Mouse (Mus musculus) adrenal gland, postnatal 4 days (tissue): Measurements from ENCODE around the gene Usp7. TPM values are rescaled to one million over a fixed set of nuclear protein-coding genes. Genes with fewer than 3 reads are reported as not detected.

Experiments used
- DNase-seq, 2 experiments: peaks; one replicate each; pipeline ENCODE4 v3.0.0; 2021 to 2022; ENCODE audit warnings: low spot score in 2 of 2, mixed read lengths in 2 of 2
- total RNA-seq, 2 experiments: library from RNA; stranded (reverse); gene quantifications; 2 replicates each; pipeline ENCODE4 v1.2.3; 2021

Usp7 gene
- total RNA-seq, 2 experiments from 2014 or later = 142 to 178 TPM

- no peak for DNase-seq
These were observed 116.5 kb downstream of the Usp7 start for GRCm38 (mm10) chr16:8675559-8675958.

DNA sequence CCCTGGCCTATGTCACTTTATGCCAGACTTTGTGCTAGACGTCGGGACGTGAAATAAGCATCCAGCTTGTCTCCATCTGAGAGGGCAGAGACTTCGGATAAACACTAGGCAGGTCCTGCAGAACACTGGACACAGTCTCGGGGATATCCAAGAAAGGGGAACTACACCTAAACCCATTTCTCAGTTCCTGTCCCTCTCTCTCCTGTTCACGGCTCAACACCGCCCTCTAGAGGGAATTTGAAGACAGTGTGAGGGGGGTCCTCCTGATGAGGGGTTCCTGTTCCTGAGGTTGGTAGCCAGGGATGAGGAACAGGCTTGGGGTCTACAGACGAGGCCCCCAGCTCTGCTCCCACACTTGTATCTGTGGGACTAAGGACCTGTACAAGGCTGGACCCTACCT is 117.9 kb downstream of the Usp7 start:
- DNase-seq = no peak

DNA sequence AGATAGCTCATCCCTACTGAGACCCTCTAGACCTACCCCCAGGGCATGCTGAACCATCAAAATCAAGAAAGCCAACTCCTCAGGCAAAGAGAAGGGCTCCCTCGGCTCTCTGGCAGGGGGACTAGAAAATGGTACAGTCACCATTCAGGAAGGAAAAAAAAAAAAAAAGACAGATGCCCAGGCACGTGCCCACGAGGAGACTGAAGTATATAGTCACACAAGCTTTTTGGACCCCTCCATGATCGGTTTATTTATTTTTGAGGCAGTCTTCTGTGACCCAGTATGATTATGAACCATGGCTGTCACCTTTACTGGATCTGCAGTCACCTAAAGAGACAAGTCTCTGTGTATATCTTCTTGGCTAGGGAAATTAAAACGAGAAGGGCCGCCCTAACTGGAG is 118.8 kb downstream of the Usp7 start:
- no peak for DNase-seq

DNA sequence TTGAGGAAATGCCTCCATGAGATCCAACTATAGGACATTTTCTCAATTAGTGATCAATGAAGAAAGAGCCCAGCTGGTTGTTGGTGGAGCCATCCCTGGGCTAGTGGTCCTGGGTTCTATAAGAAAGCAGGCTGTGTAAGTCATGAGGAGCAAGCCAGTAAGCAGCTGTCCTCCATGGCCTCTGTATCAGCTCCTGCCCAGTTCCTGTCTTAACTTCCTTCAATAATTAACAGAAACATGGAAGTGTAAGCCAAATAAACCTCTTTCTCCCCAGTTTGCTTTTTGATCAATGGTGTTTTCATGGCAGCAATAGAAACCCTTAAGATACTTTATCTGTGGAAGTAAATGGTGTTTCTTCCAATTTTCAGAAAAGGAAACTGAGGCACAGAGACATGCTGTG is 119.3 kb downstream of the Usp7 start:
- no peak for DNase-seq

- no peak for DNase-seq
These were observed 119.8 kb downstream of the Usp7 start for GRCm38 (mm10) chr16:8672350-8672687.

DNA sequence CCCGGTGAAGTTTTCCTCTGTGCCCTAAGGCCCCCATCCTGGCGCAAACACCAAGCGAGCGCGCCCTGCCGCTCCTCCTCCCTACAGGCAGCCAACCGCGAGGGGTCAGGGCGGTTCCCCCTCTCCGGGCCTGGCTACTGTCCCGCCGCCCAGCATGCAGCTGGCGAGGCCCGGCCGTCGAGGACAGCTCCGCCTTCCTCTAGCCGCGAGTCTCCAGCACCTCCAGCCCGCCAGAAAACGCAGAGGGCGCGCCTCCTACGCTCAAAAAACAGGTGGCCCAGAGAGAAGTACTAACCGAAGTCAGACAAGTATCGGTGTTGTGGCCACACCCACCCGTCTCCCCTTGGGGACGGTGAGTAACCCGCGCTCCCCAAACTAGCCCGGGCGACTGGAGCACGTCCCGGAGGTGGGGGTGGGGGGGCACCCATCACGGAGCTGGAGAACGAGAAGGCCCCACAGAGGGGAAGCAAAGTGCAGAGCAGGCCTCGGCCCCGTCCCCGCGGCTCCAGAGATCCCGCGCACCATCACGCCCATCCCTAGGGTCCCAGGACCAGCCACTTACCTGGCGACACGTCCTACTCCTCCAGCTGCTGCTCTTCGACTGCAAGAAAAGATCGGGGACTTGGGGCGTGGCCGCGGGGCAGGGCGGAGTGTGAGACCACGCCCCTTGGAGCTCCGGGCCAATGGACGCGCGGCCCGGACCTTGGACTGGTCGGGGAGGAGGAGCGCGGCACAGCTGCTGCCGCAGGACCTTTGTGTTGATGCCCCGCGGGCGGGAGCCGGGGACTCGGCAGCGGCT is 120.4 kb downstream of the Usp7 start, which contains the start of gene Carhsp1:
TSS of gene Carhsp1 (minus strand) at position 605 of the 799 bp plus-strand sequence.
- DNase-seq = peak; percentile 85 to 90

- DNase-seq = no peak
These were observed 121.8 kb downstream of the Usp7 start for GRCm38 (mm10) chr16:8670041-8671035.

- DNase-seq = no peak
These were observed 122.7 kb downstream of the Usp7 start for GRCm38 (mm10) chr16:8669432-8669831.

GRCm38 (mm10) chr16:8668386-8668785 is 123.7 kb downstream of the Usp7 start:
- DNase-seq = no peak

DNA sequence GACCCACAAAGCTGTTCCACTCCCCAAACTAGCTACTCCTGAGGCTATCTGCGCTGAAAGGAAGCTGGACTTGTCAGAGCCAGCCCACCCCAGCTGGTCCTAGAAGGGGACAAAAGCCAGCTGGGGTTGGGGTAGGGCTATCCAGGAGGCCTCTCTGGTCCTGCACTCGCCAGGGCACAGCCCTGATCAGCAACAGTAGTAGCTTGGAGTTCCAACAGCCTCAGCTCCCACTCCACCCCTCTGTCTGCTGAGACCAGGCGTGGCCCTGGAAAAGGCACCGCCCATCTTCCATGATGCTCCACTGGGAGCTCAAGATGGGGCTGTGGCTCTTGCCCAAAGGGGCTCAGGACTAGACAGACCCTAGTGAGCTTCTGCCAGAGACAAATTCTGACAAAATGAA is 124.3 kb downstream of the Usp7 start:
- no peak for DNase-seq

GRCm38 (mm10) chr16:8667261-8667660 is 124.8 kb downstream of the Usp7 start:
- no peak for DNase-seq

DNA sequence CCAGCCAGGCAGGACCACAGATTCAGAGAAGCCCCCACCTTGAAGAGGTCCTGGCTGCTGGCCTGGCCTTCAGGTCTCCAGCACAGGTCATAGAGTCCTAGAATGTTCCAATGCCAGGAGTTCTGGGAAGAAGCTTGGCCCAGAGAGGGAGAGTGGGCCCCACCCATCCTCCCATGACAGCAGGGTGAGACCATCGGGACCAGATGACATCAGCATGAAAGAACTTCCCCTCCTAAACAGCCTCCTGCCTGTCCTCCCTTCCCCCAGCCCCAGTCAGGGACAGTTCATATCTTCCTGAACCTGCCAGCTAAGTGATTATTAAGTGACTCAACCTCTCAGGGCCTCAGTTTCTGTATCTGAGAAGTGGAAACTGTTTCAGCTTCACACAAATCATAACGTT is 125.7 kb downstream of the Usp7 start:
- DNase-seq = no peak

DNA sequence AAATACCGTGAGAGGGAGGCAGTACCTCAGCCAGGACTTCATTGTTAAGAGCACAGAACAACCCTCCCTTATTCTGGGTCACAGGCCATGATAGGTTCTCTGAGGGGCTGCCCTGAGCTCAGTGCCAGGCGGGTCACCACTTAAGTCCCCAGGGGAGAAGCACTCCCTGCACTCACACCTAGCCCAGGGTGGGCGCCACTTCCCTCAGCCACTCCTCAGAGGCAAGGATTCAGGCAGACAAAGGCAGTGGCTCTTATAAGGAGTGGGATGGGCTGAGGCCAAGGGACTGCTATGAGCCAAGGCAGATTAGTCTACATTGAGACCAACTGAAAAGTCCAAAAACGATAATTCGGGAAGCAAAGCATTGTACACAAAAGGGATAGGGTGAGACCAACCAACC is 126.7 kb downstream of the Usp7 start:
- DNase-seq = no peak

- no peak for DNase-seq
These were observed 128.2 kb downstream of the Usp7 start for GRCm38 (mm10) chr16:8663606-8664539.

GRCm38 (mm10) chr16:8663022-8663421 is 129.1 kb downstream of the Usp7 start:
- no peak for DNase-seq

- DNase-seq = no peak
These were observed 133.3 kb downstream of the Usp7 start for GRCm38 (mm10) chr16:8658764-8659163.

- no peak for DNase-seq
These were observed 133.8 kb downstream of the Usp7 start for GRCm38 (mm10) chr16:8658349-8658748.

- DNase-seq = no peak
These were observed 135.9 kb downstream of the Usp7 start for GRCm38 (mm10) chr16:8656256-8656655.

DNA sequence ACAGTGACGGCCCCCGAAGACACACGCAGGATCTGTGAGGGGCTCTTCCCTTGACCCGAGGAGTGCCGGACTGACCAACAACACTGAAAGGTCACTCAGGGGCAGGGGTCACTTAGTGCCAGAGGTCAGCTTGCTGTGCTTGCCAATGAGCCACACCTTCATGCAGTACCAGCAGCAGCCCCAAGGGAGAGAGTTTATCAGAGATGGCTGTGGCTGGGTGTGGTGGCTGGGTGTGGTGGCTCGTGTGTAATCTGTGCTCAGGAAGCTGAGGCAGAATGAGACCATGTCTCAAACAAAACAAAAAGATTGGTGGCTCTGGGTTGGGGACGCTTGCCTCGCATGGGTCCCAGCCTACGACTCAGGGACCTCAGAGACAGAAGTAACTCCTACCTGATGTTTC is 136.5 kb downstream of the Usp7 start:
- DNase-seq = no peak

- no peak for DNase-seq
These were observed 137.0 kb downstream of the Usp7 start for GRCm38 (mm10) chr16:8655108-8655507.

DNA sequence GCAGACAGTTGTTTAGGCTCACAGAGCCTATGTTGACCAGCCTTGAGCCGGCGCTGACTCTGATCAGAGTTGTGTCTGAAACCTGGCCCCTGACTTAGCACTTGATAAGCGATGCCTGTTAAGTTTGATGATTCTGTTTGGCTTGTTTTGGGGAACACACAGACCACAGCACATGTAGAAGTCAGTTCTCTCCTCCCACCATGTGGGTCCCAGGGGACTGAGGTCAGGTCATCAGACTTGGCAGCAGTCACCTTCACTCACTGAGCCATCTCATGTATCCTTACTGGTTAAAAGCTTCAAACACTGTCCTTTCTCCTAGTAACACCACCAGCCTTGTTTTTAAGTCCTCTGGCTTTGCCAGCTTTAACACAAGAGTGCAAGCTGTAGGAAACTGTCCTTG is 142.1 kb downstream of the Usp7 start:
- no peak for DNase-seq
